Mouse (Mus musculus): Measurements from ENCODE around the gene Isg15. TPM values are rescaled to one million over a fixed set of nuclear protein-coding genes. Genes with fewer than 3 reads are reported as not detected.

The Isg15 gene
- total and polyA plus RNA-seq, 3 experiments, result 4.8 to 5.4 TPM; not detected in 1

DNA sequence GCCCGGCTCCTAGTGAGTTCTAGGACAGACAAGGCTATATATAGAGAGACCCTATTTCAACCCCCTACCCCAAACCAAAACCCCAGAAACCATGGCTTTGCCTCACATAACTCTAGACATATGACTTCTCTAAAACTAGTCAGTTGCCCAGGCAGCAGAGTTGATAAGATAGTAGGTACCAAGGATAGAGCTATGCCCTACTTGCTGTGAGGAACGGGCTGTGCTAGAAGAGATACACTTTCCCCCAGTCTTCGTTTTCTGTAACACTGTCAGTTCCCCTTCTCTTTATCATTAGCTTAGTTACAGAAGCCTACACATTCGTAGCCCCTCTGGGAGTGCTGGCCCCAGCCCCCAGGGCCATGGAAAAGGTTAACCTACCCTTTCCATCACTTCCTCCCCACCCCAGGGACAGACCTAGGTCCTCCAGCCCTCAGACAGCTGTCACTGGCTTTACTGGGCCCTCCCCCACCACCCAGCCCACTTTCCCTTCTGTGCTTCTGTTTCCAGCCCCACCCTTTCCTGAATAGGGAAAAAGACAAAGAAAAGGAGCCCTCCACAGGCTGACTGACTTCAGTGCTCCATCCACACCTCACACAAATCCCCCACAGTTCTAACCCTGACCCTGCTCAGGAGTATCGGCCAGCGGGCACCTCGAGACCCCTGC lies 16.2 kb downstream of the Isg15 start:
- TF ChIP-seq ZC3H11A (IDR thresholded peaks at IDR 0.05; ENCODE audit: low read depth, low read length) (no peak), HCFC1 (IDR thresholded peaks at IDR 0.05; ENCODE audit: low read depth, low read length) (0 out of 2 replicates have a peak, but pooled peaks have one; percentile 13), MYC (IDR thresholded peaks at IDR 0.05; ENCODE audit: low read depth, low read length) (no peak), NRF1 (IDR thresholded peaks at IDR 0.05; ENCODE audit: insufficient read depth, low read depth, low read length, poor library complexity, severe bottlenecking) (no peak), NELFE (IDR thresholded peaks at IDR 0.05; ENCODE audit: low read depth, low read length) (0 out of 2 replicates have a peak, but pooled peaks have one; percentile 8), RAD21 (IDR thresholded peaks at IDR 0.05; ENCODE audit: low read depth, low read length) (no peak), TBP (IDR thresholded peaks at IDR 0.05; ENCODE audit: low read depth, low read length) (peak; percentile 48; the same call in 1 of the 2 replicates), MAZ (IDR thresholded peaks at IDR 0.05; ENCODE audit: low read depth, low read length) (peak; percentile 25; the same call in 1 of the 2 replicates), GATA1 (IDR thresholded peaks at IDR 0.05; ENCODE audit: low read depth, low read length) (peak; percentile 87), UBTF (IDR thresholded peaks at IDR 0.05; ENCODE audit: borderline replicate concordance, insufficient read depth, low read depth, low read length) (no peak), TAL1 (IDR thresholded peaks at IDR 0.05; ENCODE audit: low read length) (peak; percentile 28; the same call in 1 of the 2 replicates), GABPA (IDR thresholded peaks at IDR 0.05; ENCODE audit: low read depth, low read length) (no peak), SIN3A (IDR thresholded peaks at IDR 0.05; ENCODE audit: low read length) (peak; percentile 87), ELF1 (IDR thresholded peaks at IDR 0.05; ENCODE audit: low read depth, low read length) (no peak), MXI1 (IDR thresholded peaks at IDR 0.05; ENCODE audit: low read depth, low read length) (peak; percentile 52; the same call in 1 of the 2 replicates), EP300 (IDR thresholded peaks at IDR 0.05; ENCODE audit: low read depth in 1 of 2, low read length in 2 of 2) (peak; percentile 80 to 87), TCF12 (IDR thresholded peaks at IDR 0.05; ENCODE audit: low read depth, low read length) (peak; percentile 63; the same call in 1 of the 2 replicates), JUND (IDR thresholded peaks at IDR 0.05; ENCODE audit: low read depth, low read length) (no peak), USF1 (IDR thresholded peaks at IDR 0.05; ENCODE audit: low read depth, low read length) (no peak), RCOR1 (IDR thresholded peaks at IDR 0.05; ENCODE audit: low read depth, low read length) (no peak; the same call in 1 of the 2 replicates), ETS1 (IDR thresholded peaks at IDR 0.05; ENCODE audit: low read depth, low read length) (peak; percentile 75), SMC3 (IDR thresholded peaks at IDR 0.05; ENCODE audit: low read depth, low read length) (no peak), POLR2AphosphoS2 (IDR thresholded peaks at IDR 0.05; ENCODE audit: low read length) (no peak), POLR2AphosphoS5 (IDR thresholded peaks at IDR 0.05; ENCODE audit: borderline replicate concordance, low read depth, low read length) (no peak), ZKSCAN1 (IDR thresholded peaks at IDR 0.05; ENCODE audit: low read depth, low read length) (no peak), KAT2A (conservative IDR thresholded peaks at IDR 0.05; ENCODE audit: low read depth, low read length) (no peak)
- peak overlapping the region; percentile 62 for H3K9ac ChIP-seq (ENCODE audit: control insufficient read depth, low read depth, low read length, poor library complexity, severe bottlenecking)
- peaks cover 0 to 19% of the 10 kb centered on the region in 2 experiments; a peak in 3 of 4 replicates for H3K36me3 ChIP-seq (ENCODE audit: control insufficient read depth in 1 of 2, insufficient read depth in 2 of 2, low read length in 2 of 2)
- no peaks in the 10 kb centered on the region for H3K9me3 ChIP-seq (replicated peaks; ENCODE audit: insufficient read depth, low read length)
- DNase-seq (ENCODE audit: low read depth, low spot score), result peak; percentile 85
- peak overlapping the region; percentile 75 for H3K27ac ChIP-seq (ENCODE audit: control insufficient read depth, low read depth, low read length)
- H3K79me2 ChIP-seq (ENCODE audit: control insufficient read depth, insufficient read depth, low read length, poor library complexity), result no peaks in the 10 kb centered on the region
- peak overlapping the region; percentile 36 to 44 for H3K4me3 ChIP-seq (ENCODE audit: control insufficient read depth in 1 of 2, insufficient read depth in 1 of 2, low read depth in 2 of 2, low read length in 2 of 2)
- peaks cover 14 to 25% of the 10 kb centered on the region in 2 experiments for H3K4me1 ChIP-seq (ENCODE audit: control insufficient read depth in 1 of 2, insufficient read depth in 2 of 2, low read length in 2 of 2)
- H3K27me3 ChIP-seq (ENCODE audit: control insufficient read depth in 1 of 2, insufficient read depth in 2 of 2, low read length in 2 of 2), result no peaks in the 10 kb centered on the region
